Mouse (Mus musculus) neural tube, embryonic 13.5 days (tissue): ENCODE results near the gene Rorc. TPM values are rescaled to one million over a fixed set of nuclear protein-coding genes. Genes with fewer than 3 reads are reported as not detected.

Experiments
- ATAC-seq: fragments of 200-750 bp; cut with Nextera tagmentation; 2 replicates; pipeline ENCODE4 v1.8.0; 2017; ENCODE audit warnings: low read depth, mild to moderate bottlenecking, moderate TSS enrichment, moderate library complexity
- H3K27ac ChIP-seq: fragments of 300-500 bp; sonication (generic); replicated peaks from 2 replicates; pipeline ENCODE4 v1.5.1; 2015; ENCODE audit warnings: moderate library complexity, mild to moderate bottlenecking, inconsistent platforms
- H3K27me3 ChIP-seq: fragments of 300-500 bp; sonication (generic); 2 replicates; pipeline ENCODE4 v1.6.1; 2015; ENCODE audit warnings: mild to moderate bottlenecking, inconsistent platforms
- H3K36me3 ChIP-seq: fragments of 300-500 bp; sonication (generic); 2 replicates; pipeline ENCODE4 v1.6.1; 2015; ENCODE audit warnings: mild to moderate bottlenecking, inconsistent platforms
- H3K4me1 ChIP-seq: fragments of 300-500 bp; sonication (generic); replicated peaks from 2 replicates; pipeline ENCODE4 v1.6.1; 2015; ENCODE audit warnings: inconsistent platforms
- H3K4me2 ChIP-seq: fragments of 300-500 bp; sonication (generic); 2 replicates; pipeline ENCODE4 v1.6.1; 2015; ENCODE audit warnings: inconsistent platforms, mild to moderate bottlenecking, moderate library complexity
- H3K4me3 ChIP-seq: fragments of 300-500 bp; sonication (generic); 2 replicates; pipeline ENCODE4 v1.5.1; 2015; ENCODE audit warnings: mild to moderate bottlenecking, inconsistent platforms
- H3K9ac ChIP-seq: fragments of 300-500 bp; sonication (generic); 2 replicates; pipeline ENCODE4 v1.6.1; 2015; ENCODE audit warnings: moderate library complexity, mild to moderate bottlenecking, inconsistent platforms
- H3K9me3 ChIP-seq: fragments of 300-500 bp; sonication (generic); 2 replicates; pipeline ENCODE4 v1.6.1; 2016; ENCODE audit warnings: inconsistent platforms
- WGBS: fragments of 180-500 bp; shearing (Covaris S2); methylation state at CpG from one replicate; pipeline ENCODE4 v1.1.7; 2015; 5-methylcytosine and 5-hydroxymethylcytosine counted together
- polyA plus RNA-seq: library from polyadenylated mRNA; unstranded; fragments of >200 nt; fragmentation: Nextera tagmentation; extraction: Ambion mirVana; gene quantifications from 2 replicates; pipeline ENCODE4 v1.2.1, GENCODE M21; 2015

Gene Rorc
- polyA plus RNA-seq, 1 experiment from 2014 or later: 0.33 TPM

- 17% methylated on average over 13 of the region's 13 CpGs for WGBS
- no peak overlapping the region for H3K27ac ChIP-seq
- no peak overlapping the region for H3K4me3 ChIP-seq
- no peak for ATAC-seq
- H3K27me3 ChIP-seq: peaks cover 14% of the 10 kb centered on the region; the same call in 1 of the 2 replicates
- no peak overlapping the region for H3K9ac ChIP-seq
- no peaks in the 10 kb centered on the region for H3K9me3 ChIP-seq
- H3K4me2 ChIP-seq: no peak overlapping the region
- peaks cover 16% of the 10 kb centered on the region for H3K4me1 ChIP-seq
- no peaks in the 10 kb centered on the region for H3K36me3 ChIP-seq
Measured at GRCm38 (mm10) chr3:94377028-94377923, 4.7 kb downstream of the Rorc start.

- Histone ChIP-seq H3K4me2 (no peak overlapping the region), H3K9me3 (no peaks in the 10 kb centered on the region), H3K4me1 (no peaks in the 10 kb centered on the region), H3K27ac (no peak overlapping the region), H3K4me3 (no peak overlapping the region), H3K9ac (no peak overlapping the region), H3K27me3 (no peaks in the 10 kb centered on the region), H3K36me3 (no peaks in the 10 kb centered on the region)
- ATAC-seq: no peak
- WGBS: 27% methylated on average over 9 of the region's 9 CpGs
Measured at GRCm38 (mm10) chr3:94379831-94380510, 7.4 kb downstream of the Rorc start.

GRCm38 (mm10) chr3:94382308-94382707 lies 9.7 kb downstream of the Rorc start:
- 78% methylated on average over 5 of the region's 5 CpGs for WGBS
- H3K27me3 ChIP-seq: no peaks in the 10 kb centered on the region
- no peak overlapping the region for H3K4me2 ChIP-seq
- ATAC-seq: no peak
- H3K4me1 ChIP-seq: no peaks in the 10 kb centered on the region
- no peak overlapping the region for H3K4me3 ChIP-seq
- H3K9me3 ChIP-seq: no peaks in the 10 kb centered on the region
- no peaks in the 10 kb centered on the region for H3K36me3 ChIP-seq
- H3K9ac ChIP-seq: no peak overlapping the region
- no peak overlapping the region for H3K27ac ChIP-seq

- no peak overlapping the region for H3K27ac ChIP-seq
- H3K4me1 ChIP-seq: no peaks in the 10 kb centered on the region
- no peak overlapping the region for H3K9ac ChIP-seq
- H3K4me3 ChIP-seq: no peak overlapping the region
- 70% methylated on average over 3 of the region's 3 CpGs for WGBS
- H3K27me3 ChIP-seq: no peaks in the 10 kb centered on the region
- no peaks in the 10 kb centered on the region for H3K36me3 ChIP-seq
- H3K4me2 ChIP-seq: no peak overlapping the region
- ATAC-seq: no peak
- no peaks in the 10 kb centered on the region for H3K9me3 ChIP-seq
Measured at GRCm38 (mm10) chr3:94383476-94383875, 10.9 kb downstream of the Rorc start.

- no peak overlapping the region for H3K9ac ChIP-seq
- no peak overlapping the region for H3K27ac ChIP-seq
- no peak for ATAC-seq
- no peak overlapping the region for H3K4me3 ChIP-seq
- H3K36me3 ChIP-seq: no peaks in the 10 kb centered on the region
- no peaks in the 10 kb centered on the region for H3K9me3 ChIP-seq
- no peaks in the 10 kb centered on the region; the same call in 1 of the 2 replicates for H3K27me3 ChIP-seq
- no peaks in the 10 kb centered on the region for H3K4me1 ChIP-seq
- H3K4me2 ChIP-seq: no peak overlapping the region
- 46% methylated on average over 4 of the region's 4 CpGs for WGBS
Measured at GRCm38 (mm10) chr3:94386671-94387070, 14.1 kb downstream of the Rorc start.

- no peaks in the 10 kb centered on the region for H3K36me3 ChIP-seq
- ATAC-seq: no peak
- H3K4me2 ChIP-seq: no peak overlapping the region
- WGBS: 90% methylated on average over 10 of the region's 10 CpGs
- H3K4me1 ChIP-seq: no peaks in the 10 kb centered on the region
- no peak overlapping the region for H3K27ac ChIP-seq
- H3K9me3 ChIP-seq: no peaks in the 10 kb centered on the region
- H3K9ac ChIP-seq: no peak overlapping the region
- H3K4me3 ChIP-seq: no peak overlapping the region
- H3K27me3 ChIP-seq: no peaks in the 10 kb centered on the region; the same call in 1 of the 2 replicates
Measured at GRCm38 (mm10) chr3:94387391-94387790, 14.8 kb downstream of the Rorc start.

GRCm38 (mm10) chr3:94388047-94388446 lies 15.5 kb downstream of the Rorc start:
- H3K4me1 ChIP-seq: no peaks in the 10 kb centered on the region; the same call in 1 of the 2 replicates
- no peaks in the 10 kb centered on the region for H3K36me3 ChIP-seq
- WGBS: 85% methylated on average over 5 of the region's 5 CpGs
- ATAC-seq: no peak
- no peak overlapping the region for H3K27ac ChIP-seq
- H3K9me3 ChIP-seq: no peaks in the 10 kb centered on the region
- no peak overlapping the region for H3K4me3 ChIP-seq
- H3K27me3 ChIP-seq: no peaks in the 10 kb centered on the region; the same call in 1 of the 2 replicates
- H3K4me2 ChIP-seq: no peak overlapping the region
- no peak overlapping the region for H3K9ac ChIP-seq

GRCm38 (mm10) chr3:94389420-94389819 lies 16.8 kb downstream of the Rorc start:
- no peak overlapping the region for H3K9ac ChIP-seq
- WGBS: 95% methylated on average over 16 of the region's 16 CpGs
- H3K27me3 ChIP-seq: no peaks in the 10 kb centered on the region; the same call in 1 of the 2 replicates
- no peak for ATAC-seq
- H3K4me1 ChIP-seq: peaks cover 3% of the 10 kb centered on the region
- no peak overlapping the region for H3K4me2 ChIP-seq
- no peak overlapping the region for H3K27ac ChIP-seq
- H3K9me3 ChIP-seq: no peaks in the 10 kb centered on the region
- no peak overlapping the region for H3K4me3 ChIP-seq
- no peaks in the 10 kb centered on the region for H3K36me3 ChIP-seq

- Histone ChIP-seq H3K4me2 (no peak overlapping the region), H3K4me3 (no peak overlapping the region), H3K27me3 (peaks cover 2% of the 10 kb centered on the region; the same call in 1 of the 2 replicates), H3K36me3 (no peaks in the 10 kb centered on the region), H3K4me1 (peaks cover 3% of the 10 kb centered on the region), H3K9me3 (no peaks in the 10 kb centered on the region), H3K27ac (no peak overlapping the region), H3K9ac (no peak overlapping the region)
- no peak for ATAC-seq
- WGBS: 81% methylated on average over 5 of the region's 5 CpGs
Measured at GRCm38 (mm10) chr3:94391001-94391400, 18.4 kb downstream of the Rorc start.

- H3K27me3 ChIP-seq: peaks cover 14% of the 10 kb centered on the region
- no peaks in the 10 kb centered on the region for H3K36me3 ChIP-seq
- no peak overlapping the region for H3K4me3 ChIP-seq
- WGBS: 85% methylated on average over 2 of the region's 2 CpGs
- H3K4me1 ChIP-seq: peaks cover 3% of the 10 kb centered on the region
- no peak for ATAC-seq
- no peaks in the 10 kb centered on the region for H3K9me3 ChIP-seq
- H3K27ac ChIP-seq: no peak overlapping the region
- H3K9ac ChIP-seq: no peak overlapping the region
- H3K4me2 ChIP-seq: no peak overlapping the region
Measured at GRCm38 (mm10) chr3:94392128-94392527, 19.5 kb downstream of the Rorc start.

GRCm38 (mm10) chr3:94393049-94393448 lies 20.5 kb downstream of the Rorc start:
- Histone ChIP-seq H3K9me3 (no peaks in the 10 kb centered on the region), H3K27ac (no peak overlapping the region), H3K36me3 (no peaks in the 10 kb centered on the region), H3K4me2 (no peak overlapping the region), H3K9ac (no peak overlapping the region), H3K4me1 (peaks cover 3% of the 10 kb centered on the region), H3K27me3 (peaks cover 23% of the 10 kb centered on the region), H3K4me3 (no peak overlapping the region)
- ATAC-seq: peak; percentile 69; the same call in 1 of the 2 replicates
- 52% methylated on average over 4 of the region's 4 CpGs for WGBS

GRCm38 (mm10) chr3:94396336-94396735 lies 23.7 kb downstream of the Rorc start:
- Histone ChIP-seq H3K4me3 (no peak overlapping the region), H3K9ac (no peak overlapping the region), H3K9me3 (no peaks in the 10 kb centered on the region), H3K27me3 (peaks cover 39% of the 10 kb centered on the region), H3K27ac (no peak overlapping the region), H3K4me1 (peaks cover 21% of the 10 kb centered on the region), H3K36me3 (no peaks in the 10 kb centered on the region), H3K4me2 (no peak overlapping the region)
- ATAC-seq: no peak
- WGBS: 71% methylated on average over 1 of the region's 1 CpGs
